Mouse (Mus musculus) cerebellum, adult 2 months (tissue): ENCODE measurements at regions not wholly inside any gene's neighbourhood (a gene's known extent, or its start where the extent isn't known, plus 50 kb on each side); places are given as distances from the start of the nearest gene placed in this dataset.
A peak's percentile ranks its signal among the peaks of the same experiment; 100 is the strongest.

Experiments used
- DNase-seq, 2 experiments: peaks; one replicate each; pipeline ENCODE4 v3.0.0; 2021
- H3K27ac ChIP-seq: fragments of 200-500 bp; 2 replicates; pipeline ENCODE4 v1.5.1; 2012; ENCODE audit warnings: low read length, control low read depth, inconsistent platforms; ENCODE audit not compliant: insufficient read depth
- H3K27me3 ChIP-seq: fragments of 200-500 bp; 2 replicates; pipeline ENCODE4 v1.6.1; 2012; ENCODE audit warnings: inconsistent platforms, mild to moderate bottlenecking, low read length, moderate library complexity; ENCODE audit not compliant: control insufficient read depth, insufficient read depth
- H3K4me1 ChIP-seq: fragments of 200-500 bp; 2 replicates; pipeline ENCODE4 v1.6.1; 2011; ENCODE audit warnings: low read length; ENCODE audit not compliant: control insufficient read depth, insufficient read depth
- H3K4me3 ChIP-seq: fragments of 200-500 bp; replicated peaks from 2 replicates; pipeline ENCODE3; 2011; ENCODE audit warnings: mild to moderate bottlenecking, low read depth, low read length, control low read depth; ENCODE audit not compliant: insufficient read depth
- CTCF ChIP-seq: fragments of 200-500 bp; IDR thresholded peaks from 2 replicates; pipeline ENCODE4 v1.5.1; 2011; ENCODE audit warnings: low read depth, mild to moderate bottlenecking, control low read depth, low read length, moderate library complexity, borderline replicate concordance; ENCODE audit not compliant: insufficient read depth
- POLR2A ChIP-seq: fragments of 200-500 bp; IDR thresholded peaks from 2 replicates; pipeline ENCODE4 v1.6.1; 2011; ENCODE audit warnings: low read length, control low read depth, borderline replicate concordance; ENCODE audit not compliant: insufficient read depth
- WGBS: fragments of 180-500 bp; shearing (Covaris S2); methylation state at CpG from one replicate; pipeline ENCODE4 v1.1.7; 2018; 5-methylcytosine and 5-hydroxymethylcytosine counted together

- DNase-seq, result no peak
Observed at GRCm38 (mm10) chr15:45612954-45613353, 5478.8 kb downstream of the 9330182O14Rik start.

GRCm38 (mm10) chr15:45646256-45646655 lies 5512.1 kb downstream of the 9330182O14Rik start:
- no peaks in the 10 kb centered on the region for H3K27me3 ChIP-seq
- H3K27ac ChIP-seq, result no peak overlapping the region
- DNase-seq, result no peak
- H3K4me1 ChIP-seq, result no peaks in the 10 kb centered on the region
- TF ChIP-seq POLR2A (no peak), CTCF (no peak)
- no peak overlapping the region for H3K4me3 ChIP-seq

More at GRCm38 (mm10) chr15:45612954-45613353, 5478.8 kb downstream of the 9330182O14Rik start:
- no peak for TF ChIP-seq POLR2A
- TF ChIP-seq CTCF, result no peak
- H3K4me3 ChIP-seq, result no peak overlapping the region
- no peaks in the 10 kb centered on the region for H3K4me1 ChIP-seq
- no peaks in the 10 kb centered on the region for H3K27me3 ChIP-seq
- H3K27ac ChIP-seq, result no peak overlapping the region

- Histone ChIP-seq H3K27ac (no peak overlapping the region), H3K4me1 (no peaks in the 10 kb centered on the region), H3K4me3 (no peak overlapping the region), H3K27me3 (no peaks in the 10 kb centered on the region)
- no peak for TF ChIP-seq POLR2A
- no peak for TF ChIP-seq CTCF
- WGBS, result 85% methylated on average over 3 of the region's 3 CpGs
- DNase-seq, result no peak
Observed at GRCm38 (mm10) chr15:45663601-45664000, 5529.4 kb downstream of the 9330182O14Rik start.

- no peak overlapping the region for H3K27ac ChIP-seq
- DNase-seq, result no peak
- 92% methylated on average over 1 of the region's 1 CpGs for WGBS
- no peaks in the 10 kb centered on the region for H3K4me1 ChIP-seq
- no peak overlapping the region for H3K4me3 ChIP-seq
- no peaks in the 10 kb centered on the region for H3K27me3 ChIP-seq
- TF ChIP-seq POLR2A (no peak), CTCF (no peak)
Observed at GRCm38 (mm10) chr15:45689446-45689845, 5555.3 kb downstream of the 9330182O14Rik start.

- no peaks in the 10 kb centered on the region for H3K27me3 ChIP-seq
- no peak overlapping the region for H3K4me3 ChIP-seq
- no peak overlapping the region for H3K27ac ChIP-seq
- no peaks in the 10 kb centered on the region for H3K4me1 ChIP-seq
- no peak for DNase-seq
- TF ChIP-seq CTCF (no peak), POLR2A (no peak)
Observed at GRCm38 (mm10) chr15:45690026-45690425, 5555.9 kb downstream of the 9330182O14Rik start.

- peak in 1 of 2 experiments; percentile 70 for DNase-seq
- Histone ChIP-seq H3K27me3 (no peaks in the 10 kb centered on the region), H3K4me3 (no peak overlapping the region), H3K4me1 (no peaks in the 10 kb centered on the region), H3K27ac (no peak overlapping the region)
- WGBS, result 3% methylated on average over 2 of the region's 2 CpGs
- no peak for TF ChIP-seq CTCF
- TF ChIP-seq POLR2A, result no peak
Observed at GRCm38 (mm10) chr15:45711109-45711508, 5576.9 kb downstream of the 9330182O14Rik start.

GRCm38 (mm10) chr15:45730370-45731153 lies 5596.4 kb downstream of the 9330182O14Rik start:
- Histone ChIP-seq H3K27me3 (no peaks in the 10 kb centered on the region), H3K4me3 (no peak overlapping the region), H3K27ac (no peak overlapping the region), H3K4me1 (no peaks in the 10 kb centered on the region)
- 90% methylated on average over 3 of the region's 3 CpGs for WGBS
- TF ChIP-seq CTCF (no peak), POLR2A (no peak)
- no peak for DNase-seq

- TF ChIP-seq POLR2A, result no peak
- TF ChIP-seq CTCF, result peak; percentile 28; the same call in 1 of the 2 replicates
- WGBS, result 36% methylated on average over 2 of the region's 2 CpGs
- H3K27me3 ChIP-seq, result no peaks in the 10 kb centered on the region
- peak; percentile 3 to 5 for DNase-seq
- no peaks in the 10 kb centered on the region for H3K4me1 ChIP-seq
- no peak overlapping the region for H3K4me3 ChIP-seq
- H3K27ac ChIP-seq, result no peak overlapping the region
Observed at GRCm38 (mm10) chr15:45763225-45763624, 5629.1 kb downstream of the 9330182O14Rik start.
